Mouse (Mus musculus) hindbrain, embryonic 15.5 days (tissue): ENCODE data around the gene C130050O18Rik. TPM values are rescaled to one million over a fixed set of nuclear protein-coding genes. Genes with fewer than 3 reads are reported as not detected.

Experiments
- ATAC-seq: fragments of 200-750 bp; cut with Nextera tagmentation; 2 replicates; pipeline ENCODE4 v1.8.0; 2017; ENCODE audit warnings: low read depth, moderate number of reproducible peaks, moderate TSS enrichment; ENCODE audit not compliant: low FRiP score
- H3K27ac ChIP-seq: fragments of 300-500 bp; sonication (generic); replicated peaks from 2 replicates; pipeline ENCODE4 v1.5.1; 2015; ENCODE audit warnings: mild to moderate bottlenecking, inconsistent platforms
- H3K27me3 ChIP-seq: fragments of 300-500 bp; sonication (generic); 2 replicates; pipeline ENCODE4 v1.6.1; 2015; ENCODE audit warnings: control low read depth, inconsistent platforms
- H3K36me3 ChIP-seq: fragments of 300-500 bp; sonication (generic); 2 replicates; pipeline ENCODE4 v1.6.1; 2015; ENCODE audit warnings: control low read depth, inconsistent platforms
- H3K4me1 ChIP-seq: fragments of 300-500 bp; sonication (generic); replicated peaks from 2 replicates; pipeline ENCODE4 v1.6.1; 2015; ENCODE audit warnings: control low read depth, inconsistent platforms
- H3K4me2 ChIP-seq: fragments of 300-500 bp; sonication (generic); 2 replicates; pipeline ENCODE4 v1.6.1; 2015; ENCODE audit warnings: moderate library complexity, mild to moderate bottlenecking, inconsistent platforms
- H3K4me3 ChIP-seq: fragments of 300-500 bp; sonication (generic); 2 replicates; pipeline ENCODE4 v1.5.1; 2015; ENCODE audit warnings: mild to moderate bottlenecking, inconsistent platforms
- H3K9ac ChIP-seq: fragments of 300-500 bp; sonication (generic); 2 replicates; pipeline ENCODE4 v1.6.1; 2015; ENCODE audit warnings: inconsistent platforms
- H3K9me3 ChIP-seq: fragments of 300-500 bp; sonication (generic); 2 replicates; pipeline ENCODE4 v1.6.1; 2016; ENCODE audit warnings: control low read depth, inconsistent platforms
- WGBS: fragments of 180-500 bp; shearing (Covaris S2); methylation state at CpG from one replicate; pipeline ENCODE4 v1.1.7; 2015; 5-methylcytosine and 5-hydroxymethylcytosine counted together
- polyA plus RNA-seq: library from polyadenylated mRNA; unstranded; fragments of >200 nt; fragmentation: Nextera tagmentation; extraction: Ambion mirVana; gene quantifications from 2 replicates; pipeline ENCODE4 v1.2.1, GENCODE M21; 2015

The C130050O18Rik gene
- 0.22 and 0.43 TPM in 2 replicates for polyA plus RNA-seq

DNA sequence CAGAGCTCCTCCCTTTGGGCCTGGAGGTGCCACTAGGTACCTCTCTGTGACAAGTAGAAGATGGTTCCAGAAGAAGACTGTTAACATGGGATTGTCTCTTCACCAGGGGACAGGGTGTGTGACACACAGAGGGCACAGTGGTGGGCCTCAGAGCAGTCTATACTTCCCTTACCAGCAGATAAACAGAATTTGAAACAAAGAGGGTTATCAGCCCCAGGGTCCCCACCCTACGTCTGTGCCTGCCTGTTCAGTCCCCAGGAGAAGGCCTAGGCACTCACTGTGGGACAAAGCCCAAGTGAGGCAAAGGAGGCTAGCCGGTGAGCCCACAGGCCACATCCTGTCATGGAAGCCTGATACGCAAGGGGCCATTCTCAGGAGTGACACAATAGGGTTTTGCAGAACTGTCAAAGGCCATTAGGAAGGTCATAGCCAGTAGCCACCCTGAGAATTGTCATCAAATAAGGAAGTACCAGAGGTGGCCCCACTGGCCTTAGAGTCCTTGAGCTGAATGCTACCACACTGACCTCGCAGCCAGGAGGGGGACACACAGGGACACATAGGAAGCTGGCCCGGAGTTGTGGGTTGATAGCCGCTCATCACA is at the start of gene C130050O18Rik:
Gene C130050O18Rik (plus strand): TSS at position 480 of the 601 bp plus-strand sequence.
- peaks cover 7% of the 10 kb centered on the region for H3K4me1 ChIP-seq
- H3K4me2 ChIP-seq: no peak within 1 kb of the TSS
- no peak within 1 kb of the TSS for H3K4me3 ChIP-seq
- no peaks in the 10 kb centered on the region for H3K36me3 ChIP-seq
- no peak within 1 kb of the TSS for H3K9ac ChIP-seq
- ATAC-seq: no peak
- no peaks in the 10 kb centered on the region for H3K9me3 ChIP-seq
- H3K27me3 ChIP-seq: no peaks in the 10 kb centered on the region
- no peak within 1 kb of the TSS for H3K27ac ChIP-seq
- 85% methylated on average over 6 of the region's 6 CpGs for WGBS

DNA sequence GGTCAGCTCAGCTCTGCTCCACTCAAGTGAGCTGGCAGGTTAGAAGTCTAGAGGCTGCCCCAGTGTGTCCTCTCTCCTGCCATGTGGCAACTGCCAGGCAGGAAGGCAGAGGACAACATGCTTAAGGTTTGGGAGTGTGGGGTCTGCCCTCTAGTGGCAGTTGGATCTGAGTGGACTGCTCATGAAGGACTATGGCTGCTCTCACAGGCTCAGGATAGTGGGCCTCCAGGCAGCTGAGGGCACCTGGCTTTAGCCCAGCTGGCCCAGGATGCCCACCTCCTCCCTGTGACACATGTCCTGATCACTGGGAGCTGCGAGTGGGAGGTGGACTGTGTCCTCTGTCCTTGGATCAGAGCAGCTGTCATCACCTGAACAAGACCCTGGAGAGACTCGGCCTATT is 46.4 kb upstream of the C130050O18Rik start:
- H3K27me3 ChIP-seq: no peaks in the 10 kb centered on the region
- H3K4me2 ChIP-seq: no peak overlapping the region
- H3K9ac ChIP-seq: no peak overlapping the region
- ATAC-seq: no peak
- 95% methylated on average over 2 of the region's 2 CpGs for WGBS
- no peaks in the 10 kb centered on the region for H3K9me3 ChIP-seq
- H3K27ac ChIP-seq: no peak overlapping the region
- H3K36me3 ChIP-seq: no peaks in the 10 kb centered on the region
- no peak overlapping the region for H3K4me3 ChIP-seq
- H3K4me1 ChIP-seq: no peaks in the 10 kb centered on the region

DNA sequence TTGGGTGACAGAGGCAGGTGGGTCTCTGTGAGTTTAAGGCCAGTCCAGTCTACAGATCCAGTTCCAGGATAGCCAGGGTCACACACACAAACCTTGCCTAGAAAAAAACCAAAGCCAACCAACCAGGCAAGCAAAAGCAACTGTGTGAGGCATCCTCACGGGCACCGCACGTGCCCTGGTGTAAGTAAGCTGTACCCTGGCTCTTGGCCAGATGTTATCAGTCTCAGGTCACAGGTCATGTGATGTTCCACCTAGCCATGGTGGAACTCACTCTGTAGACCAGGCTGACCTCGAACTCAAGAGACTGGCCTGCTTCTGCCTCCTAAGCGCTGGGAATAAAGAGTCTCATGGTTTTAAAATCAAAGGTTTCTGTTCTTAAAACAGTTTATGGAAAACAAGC is 45.8 kb upstream of the C130050O18Rik start:
- no peak overlapping the region for H3K4me2 ChIP-seq
- H3K27ac ChIP-seq: no peak overlapping the region
- ATAC-seq: no peak
- H3K9me3 ChIP-seq: no peaks in the 10 kb centered on the region
- H3K27me3 ChIP-seq: no peaks in the 10 kb centered on the region
- peaks cover under 1% of the 10 kb centered on the region for H3K4me1 ChIP-seq
- H3K36me3 ChIP-seq: no peaks in the 10 kb centered on the region
- H3K9ac ChIP-seq: no peak overlapping the region
- 90% methylated on average over 5 of the region's 5 CpGs for WGBS
- no peak overlapping the region for H3K4me3 ChIP-seq

DNA sequence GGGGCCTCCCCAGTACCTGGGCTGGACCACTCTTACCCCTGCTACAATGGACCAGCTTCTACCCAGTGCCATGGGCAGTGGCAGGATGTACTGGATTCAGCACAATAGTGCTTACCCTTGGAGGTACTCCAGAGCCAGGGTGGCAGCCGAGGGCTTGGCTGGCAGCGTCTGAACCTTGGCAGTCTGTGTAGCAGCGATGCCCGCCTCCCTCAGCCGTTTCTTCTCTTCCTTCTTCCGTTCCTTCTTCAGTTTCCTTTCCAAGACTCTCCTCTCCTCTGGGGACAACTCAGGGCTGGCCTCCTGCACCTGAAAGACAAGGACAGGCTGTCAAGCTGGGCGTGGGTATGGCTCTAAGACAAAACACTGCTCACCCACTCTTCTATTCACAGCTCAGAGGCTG is 41.2 kb upstream of the C130050O18Rik start:
- Histone ChIP-seq H3K27me3 (no peaks in the 10 kb centered on the region), H3K4me2 (no peak overlapping the region), H3K9me3 (no peaks in the 10 kb centered on the region), H3K36me3 (no peaks in the 10 kb centered on the region), H3K9ac (no peak overlapping the region), H3K27ac (no peak overlapping the region), H3K4me1 (peaks cover 14% of the 10 kb centered on the region), H3K4me3 (no peak overlapping the region)
- 69% methylated on average over 7 of the region's 7 CpGs for WGBS
- no peak for ATAC-seq

DNA sequence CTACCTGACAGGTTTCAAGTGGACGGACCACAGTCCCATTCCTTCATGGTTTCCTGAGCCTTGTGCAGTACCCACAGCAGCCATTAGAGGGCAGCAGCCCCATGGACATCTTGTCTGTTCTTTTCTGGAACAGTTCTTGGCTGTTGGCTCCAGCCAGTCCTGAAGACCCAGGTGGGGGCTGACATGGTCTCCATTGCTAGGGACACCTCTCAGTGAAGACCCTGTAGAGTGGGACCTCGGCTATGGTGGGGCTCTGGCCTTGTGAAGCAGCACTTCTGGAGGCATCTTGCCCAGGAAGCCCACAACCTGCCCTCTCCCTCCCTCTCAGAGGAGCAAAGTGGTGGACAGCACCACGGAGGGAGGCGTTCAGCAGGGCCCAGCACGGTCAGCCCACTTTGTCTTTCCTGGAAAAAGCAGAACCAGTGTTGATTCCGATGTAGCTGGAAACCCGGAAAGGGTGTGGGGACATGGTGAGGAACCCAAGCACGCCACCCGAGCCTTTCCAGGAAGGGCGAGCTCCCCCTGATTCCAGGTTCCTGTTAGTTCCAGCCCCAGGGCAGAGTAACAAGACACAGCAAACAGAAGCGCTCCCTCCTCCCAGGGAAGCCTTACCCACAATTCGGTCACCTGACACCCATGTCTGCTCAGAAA is 40.7 kb upstream of the C130050O18Rik start:
- 42% methylated on average over 12 of the region's 12 CpGs for WGBS

DNA sequence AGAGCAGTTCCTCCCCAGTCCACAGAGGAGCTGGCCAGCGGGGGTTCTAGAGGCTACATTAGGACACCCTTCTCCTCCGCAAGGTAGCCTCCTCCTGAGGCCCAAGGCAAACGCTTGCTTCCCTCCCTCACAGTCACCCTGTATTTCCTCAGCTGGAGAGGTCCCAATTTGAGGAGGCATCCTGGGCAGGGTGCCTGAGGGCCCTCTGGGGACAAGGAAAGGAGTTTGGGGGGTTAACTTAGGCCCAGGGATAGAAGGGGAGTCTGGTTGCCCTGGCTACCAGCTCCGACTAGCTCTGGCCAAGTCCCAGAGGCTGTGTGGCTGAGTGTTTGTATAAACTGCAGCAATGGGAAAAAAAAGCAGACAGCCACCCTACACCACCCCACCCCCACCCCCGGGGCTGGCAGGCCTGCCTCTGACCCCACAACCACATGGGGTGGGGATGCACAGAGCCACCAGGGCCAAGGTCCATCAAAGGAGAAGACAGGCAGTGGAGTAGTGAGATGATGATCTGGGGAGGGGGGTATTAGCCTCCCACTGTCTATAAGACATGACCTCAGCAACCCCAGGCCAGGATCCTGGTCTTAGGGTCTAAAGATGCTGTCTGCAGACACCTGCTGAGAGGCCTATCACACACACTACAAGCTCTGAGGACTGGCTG is 40.0 kb upstream of the C130050O18Rik start:
- peak overlapping the region; percentile 47; the same call in 1 of the 2 replicates for H3K27ac ChIP-seq
- H3K9me3 ChIP-seq: no peaks in the 10 kb centered on the region
- no peaks in the 10 kb centered on the region for H3K36me3 ChIP-seq
- peaks cover 15% of the 10 kb centered on the region for H3K4me1 ChIP-seq
- H3K4me3 ChIP-seq: no peak overlapping the region
- WGBS: 34% methylated on average over 5 of the region's 5 CpGs
- ATAC-seq: peak; percentile 23; the same call in 1 of the 2 replicates
- H3K4me2 ChIP-seq: no peak overlapping the region
- no peak overlapping the region for H3K9ac ChIP-seq
- H3K27me3 ChIP-seq: no peaks in the 10 kb centered on the region

More for the DNA sequence above, 40.7 kb upstream of the C130050O18Rik start:
- H3K4me1 ChIP-seq: peaks cover 15% of the 10 kb centered on the region
- H3K4me2 ChIP-seq: no peak overlapping the region
- no peak overlapping the region for H3K9ac ChIP-seq
- H3K4me3 ChIP-seq: no peak overlapping the region
- peak; percentile 55; the same call in 1 of the 2 replicates for ATAC-seq
- H3K36me3 ChIP-seq: no peaks in the 10 kb centered on the region
- 0 out of 2 replicates have a peak overlapping the region, but pooled peaks have one; percentile 1 for H3K27ac ChIP-seq
- H3K9me3 ChIP-seq: no peaks in the 10 kb centered on the region
- H3K27me3 ChIP-seq: no peaks in the 10 kb centered on the region

DNA sequence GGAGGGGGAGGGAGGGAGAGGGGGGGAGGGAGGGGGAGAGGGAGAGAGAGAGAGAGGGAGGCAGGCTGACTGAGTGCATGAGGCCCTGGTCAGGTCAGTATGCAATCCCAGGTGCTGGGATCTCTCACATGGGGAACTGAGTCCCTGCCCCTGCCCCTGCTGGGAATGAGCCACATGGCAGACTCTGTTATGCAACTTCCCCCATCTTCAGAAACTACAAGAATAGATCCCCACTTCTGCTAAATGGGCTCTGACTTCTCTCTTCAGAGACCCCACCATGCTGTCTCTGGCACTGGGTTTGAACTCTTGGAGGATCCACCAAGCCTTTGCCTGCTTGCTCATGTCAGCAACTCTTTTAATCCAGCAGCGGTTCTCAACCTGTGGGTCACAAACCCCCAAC is 39.3 kb upstream of the C130050O18Rik start:
- H3K4me3 ChIP-seq: no peak overlapping the region
- WGBS: 74% methylated on average over 1 of the region's 1 CpGs
- no peak for ATAC-seq
- no peaks in the 10 kb centered on the region for H3K36me3 ChIP-seq
- H3K27ac ChIP-seq: no peak overlapping the region
- no peaks in the 10 kb centered on the region for H3K9me3 ChIP-seq
- no peaks in the 10 kb centered on the region for H3K27me3 ChIP-seq
- no peak overlapping the region for H3K9ac ChIP-seq
- no peak overlapping the region for H3K4me2 ChIP-seq
- peaks cover 23% of the 10 kb centered on the region for H3K4me1 ChIP-seq

DNA sequence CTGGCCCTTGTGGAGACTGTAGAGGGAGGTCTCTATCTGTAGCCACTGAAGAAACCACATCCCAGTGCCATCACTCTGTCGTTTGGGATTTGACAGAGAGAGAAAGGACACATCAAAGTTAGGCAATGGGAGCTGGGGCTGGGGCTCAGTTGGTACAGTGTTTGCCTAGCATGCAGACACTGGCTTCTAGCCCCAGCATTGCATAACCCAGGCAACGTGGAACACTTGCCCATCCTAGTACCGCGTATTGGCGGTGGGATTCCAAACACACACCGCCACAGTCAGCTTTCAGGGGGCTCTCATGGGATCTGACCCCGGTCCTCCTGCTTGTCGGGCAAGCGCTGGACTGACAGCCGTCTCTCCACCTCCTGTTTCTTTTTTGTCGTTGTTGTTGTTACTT is 38.6 kb upstream of the C130050O18Rik start:
- ATAC-seq: no peak
- Histone ChIP-seq H3K4me1 (peaks cover 30% of the 10 kb centered on the region), H3K9ac (no peak overlapping the region), H3K36me3 (no peaks in the 10 kb centered on the region), H3K4me3 (no peak overlapping the region), H3K4me2 (no peak overlapping the region), H3K27ac (no peak overlapping the region), H3K9me3 (no peaks in the 10 kb centered on the region), H3K27me3 (no peaks in the 10 kb centered on the region)
- 73% methylated on average over 11 of the region's 11 CpGs for whole genome bisulfite sequencing

DNA sequence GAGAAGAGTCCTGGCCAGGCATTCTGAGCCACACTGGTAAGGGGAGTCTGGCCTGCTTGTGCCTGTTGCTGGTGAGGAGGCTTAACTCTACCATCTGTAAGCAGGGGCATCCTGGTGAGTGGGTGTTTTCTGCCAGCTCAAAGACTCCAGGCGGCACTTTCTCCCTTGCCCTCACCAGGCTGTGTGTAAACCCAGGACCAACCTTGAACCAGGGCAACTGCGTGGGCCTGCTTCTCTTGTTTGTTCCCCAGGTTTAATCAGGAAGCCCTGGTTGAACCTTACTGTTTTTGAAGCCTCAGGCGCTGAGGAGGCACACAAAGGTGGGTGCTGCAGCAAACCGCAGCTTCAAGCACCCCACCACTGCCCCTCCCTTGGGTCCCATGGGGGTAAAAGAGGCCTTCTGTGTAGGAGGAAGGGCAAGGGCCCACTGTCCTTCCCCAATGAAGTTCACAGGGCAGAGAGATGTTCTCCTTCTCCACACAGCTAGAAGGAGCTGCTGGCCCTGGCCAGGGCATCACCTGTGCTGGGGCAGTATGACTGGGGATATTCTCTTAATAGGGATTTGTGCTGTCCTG is 37.1 kb upstream of the C130050O18Rik start:
- Histone ChIP-seq H3K4me2 (no peak overlapping the region), H3K4me3 (no peak overlapping the region), H3K36me3 (no peaks in the 10 kb centered on the region), H3K27me3 (no peaks in the 10 kb centered on the region), H3K9ac (no peak overlapping the region), H3K9me3 (no peaks in the 10 kb centered on the region), H3K27ac (no peak overlapping the region), H3K4me1 (peaks cover 42% of the 10 kb centered on the region)
- WGBS: 92% methylated on average over 4 of the region's 4 CpGs
- no peak for ATAC-seq

DNA sequence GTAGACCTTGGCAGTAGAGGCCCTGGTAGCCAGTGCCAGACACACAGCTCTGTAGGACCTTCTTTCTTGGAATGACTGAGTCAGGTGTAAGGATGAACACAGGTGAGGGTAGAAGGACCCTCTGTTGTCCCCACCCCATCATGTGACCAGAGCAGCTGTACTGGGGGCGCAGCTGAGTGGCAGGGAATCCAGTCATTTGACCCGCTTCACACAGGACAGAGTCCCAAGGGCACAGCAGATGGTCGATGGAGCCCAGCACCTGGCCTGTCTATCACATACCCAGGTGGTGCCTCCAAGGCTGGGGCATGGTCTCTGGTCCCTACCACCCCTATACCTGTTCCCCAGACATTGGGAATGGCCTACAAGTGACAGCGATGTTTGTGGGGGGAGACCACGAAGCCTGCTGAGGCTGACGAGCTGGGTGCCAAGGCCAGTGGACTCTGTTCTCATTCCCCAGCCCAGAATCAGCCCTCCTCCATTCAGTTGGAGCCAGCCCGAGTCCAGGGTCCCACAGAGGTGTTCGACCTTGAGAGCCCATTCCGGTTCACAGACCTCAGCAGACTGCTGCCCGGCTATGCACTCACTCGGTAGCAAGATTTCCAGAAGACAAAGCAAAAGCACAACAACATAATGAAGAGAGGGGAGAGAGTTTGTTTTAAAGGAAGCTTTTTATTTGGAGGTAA is 36.3 kb upstream of the C130050O18Rik start:
- H3K36me3 ChIP-seq: no peaks in the 10 kb centered on the region
- no peak overlapping the region for H3K4me2 ChIP-seq
- no peak overlapping the region for H3K27ac ChIP-seq
- peaks cover 43% of the 10 kb centered on the region for H3K4me1 ChIP-seq
- H3K9me3 ChIP-seq: no peaks in the 10 kb centered on the region
- H3K27me3 ChIP-seq: no peaks in the 10 kb centered on the region
- no peak for ATAC-seq
- no peak overlapping the region for H3K4me3 ChIP-seq
- no peak overlapping the region for H3K9ac ChIP-seq
- 85% methylated on average over 11 of the region's 11 CpGs for WGBS

DNA sequence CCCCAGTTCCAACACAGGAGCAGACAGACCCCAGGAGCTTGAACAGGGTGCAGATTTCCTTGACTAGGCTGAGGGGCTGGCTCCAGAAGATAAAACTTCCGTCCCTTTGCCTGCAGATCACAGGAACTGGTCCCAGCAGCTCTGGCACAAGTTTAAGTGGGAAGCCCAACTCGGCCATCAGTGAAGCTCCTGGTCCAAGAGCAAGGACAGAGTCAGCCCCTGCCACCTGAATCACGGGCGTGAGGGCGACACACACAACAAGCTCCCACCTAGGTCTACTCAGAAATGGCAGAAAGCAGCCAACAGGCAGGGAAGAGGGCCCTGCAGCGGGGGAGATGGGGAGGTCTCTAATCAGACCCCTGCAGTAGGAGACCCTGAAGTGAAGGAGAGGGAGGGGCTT is 34.7 kb upstream of the C130050O18Rik start:
- Histone ChIP-seq H3K9ac (no peak overlapping the region), H3K27ac (no peak overlapping the region), H3K4me3 (no peak overlapping the region), H3K36me3 (no peaks in the 10 kb centered on the region), H3K4me1 (peaks cover 32% of the 10 kb centered on the region), H3K4me2 (peak overlapping the region; percentile 15; the same call in 1 of the 2 replicates), H3K9me3 (no peaks in the 10 kb centered on the region), H3K27me3 (no peaks in the 10 kb centered on the region)
- 93% methylated on average over 6 of the region's 6 CpGs for WGBS
- no peak for ATAC-seq
